11 mouse cellular contexts compared by ENCODE assay signal in genomic region chr1:135581001-135581400, GRCm38 (mm10). TPM values are rescaled to one million over a fixed set of nuclear protein-coding genes. Genes with fewer than 3 reads are reported as not detected.
A peak's percentile ranks its signal among the peaks of the same experiment; 100 is the strongest.
DNase-seq lines count a peak whose midpoint lies in the region; ATAC-seq and TF ChIP-seq lines count a peak whose summit lies in the region.
"Had no signal": no experiment of that assay in that cellular context is flagged by ENCODE, and none has a peak within 500 bp of the region (broad histone marks: within the 10 kb centered on the region; RNA-seq: fewer than 3 reads in every experiment).

No protein-coding gene starts in this region.

- no peak for ATAC-seq in hindbrain, embryonic 11.5 days (ENCODE audit: low FRiP score)
- no peak for ATAC-seq in midbrain, embryonic 13.5 days

- H3K9me3 ChIP-seq in hindbrain, embryonic 11.5 days (ENCODE audit: control insufficient read depth, low read length): no peaks in the 10 kb centered on the region
- no peaks in the 10 kb centered on the region for H3K9me3 ChIP-seq in midbrain, embryonic 13.5 days
- H3K9me3 ChIP-seq: heart, embryonic 13.5 days had no signal

- no peaks in the 10 kb centered on the region for H3K27me3 ChIP-seq in hindbrain, embryonic 11.5 days (ENCODE audit: control insufficient read depth, insufficient read depth, low read length)
- no peaks in the 10 kb centered on the region for H3K27me3 ChIP-seq in midbrain, embryonic 13.5 days
- H3K27me3 ChIP-seq: heart, embryonic 13.5 days had no signal

- no peak for TF ChIP-seq POLR2A in cortical plate, adult 2 months (IDR thresholded peaks at IDR 0.05; ENCODE audit: extremely low read depth, insufficient read depth, low read length)

- no peaks in the 10 kb centered on the region for H3K36me3 ChIP-seq in hindbrain, embryonic 11.5 days (ENCODE audit: control insufficient read depth, insufficient read depth, low read length)
- H3K36me3 ChIP-seq in midbrain, embryonic 13.5 days: no peaks in the 10 kb centered on the region
- H3K36me3 ChIP-seq: heart, embryonic 13.5 days had no signal

- peak overlapping the region; percentile 19 for H3K4me2 ChIP-seq in hindbrain, embryonic 11.5 days (replicated peaks; ENCODE audit: low read depth, low read length)
- H3K4me2 ChIP-seq in midbrain, embryonic 13.5 days (replicated peaks): peak overlapping the region; percentile 80
- H3K4me2 ChIP-seq: heart, embryonic 13.5 days had no signal

- peak; percentile 58 for DNase-seq in MN1 (ENCODE audit: low spot score)
- peak; percentile 37 for DNase-seq in hindbrain, embryonic 11.5 days (ENCODE audit: low spot score)
- no peak for DNase-seq in B cell, adult 2 months
- DNase-seq in adrenal gland, adult 8-10 months: no peak
- no peak for DNase-seq in urinary bladder, postnatal 36 days (ENCODE audit: low spot score in 2 of 2)
- DNase-seq: kidney, postnatal 4 days; lung, adult 2 months; thymus, postnatal 36 days had no signal

- no peak for TF ChIP-seq CTCF in cortical plate, adult 2 months (IDR thresholded peaks at IDR 0.05; ENCODE audit: extremely low read depth, insufficient read depth, low read length)

- H3K4me3 ChIP-seq in cortical plate, adult 2 months (ENCODE audit: insufficient read depth, low read length): peak overlapping the region; percentile 30; the same call in 1 of the 2 replicates
- no peak overlapping the region for H3K4me3 ChIP-seq in hindbrain, embryonic 11.5 days (ENCODE audit: low read depth, low read length)
- peak overlapping the region; percentile 73 for H3K4me3 ChIP-seq in midbrain, embryonic 13.5 days (replicated peaks)
- H3K4me3 ChIP-seq: heart, embryonic 13.5 days had no signal

- peaks cover 16% of the 10 kb centered on the region for H3K4me1 ChIP-seq in cortical plate, adult 2 months (ENCODE audit: control insufficient read depth, insufficient read depth, low read length)
- peaks cover 31% of the 10 kb centered on the region for H3K4me1 ChIP-seq in hindbrain, embryonic 11.5 days (replicated peaks; ENCODE audit: control insufficient read depth, insufficient read depth, low read length)
- H3K4me1 ChIP-seq in midbrain, embryonic 13.5 days (replicated peaks): peaks cover 76% of the 10 kb centered on the region

- no peak overlapping the region for H3K27ac ChIP-seq in cortical plate, adult 2 months (ENCODE audit: insufficient read depth, low read length)
- 0 out of 2 replicates have a peak overlapping the region, but pooled peaks have one; percentile 10 for H3K27ac ChIP-seq in hindbrain, embryonic 11.5 days (ENCODE audit: low read depth, low read length)
- 0 out of 2 replicates have a peak overlapping the region, but pooled peaks have one; percentile 10 for H3K27ac ChIP-seq in midbrain, embryonic 13.5 days
- H3K27ac ChIP-seq: heart, embryonic 13.5 days had no signal

- 23% methylated on average over 7 of the region's 8 CpGs for WGBS in hindbrain, embryonic 11.5 days
- 11% methylated on average over 8 of the region's 8 CpGs for WGBS in midbrain, embryonic 13.5 days

- no peak overlapping the region for H3K9ac ChIP-seq in hindbrain, embryonic 11.5 days (ENCODE audit: low read depth, low read length)
- peak overlapping the region; percentile 48 for H3K9ac ChIP-seq in midbrain, embryonic 13.5 days (replicated peaks)
- H3K9ac ChIP-seq: heart, embryonic 13.5 days had no signal

RNA-seq across cellular contexts. Expression of gene Nav1, which starts 26.1 kb away (rescaled TPM):
- polyA plus RNA-seq in cortical plate, adult 2 months (2012; rRNA removed): 35.8 and 38.8 TPM in 2 replicates
- polyA plus RNA-seq in hindbrain, embryonic 11.5 days (2014; fragmentation: Nextera tagmentation; extraction: Ambion mirVana): 16.9 and 21.0 TPM in 2 replicates
- 38.0 and 38.1 TPM in 2 replicates for polyA plus RNA-seq in midbrain, embryonic 13.5 days (2015; fragmentation: Nextera tagmentation; extraction: Ambion mirVana)
- total RNA-seq in adrenal gland, adult 8-10 months (2022): 10 to 100 TPM; 15.2 to 26.9 (median 22.8) TPM

Comparison
In these comparisons a context has a peak if more than half of its experiments do, and no peak if none do; other contexts are left out.
1. DNase-seq: peak in MN1 (single experiment) and hindbrain, embryonic 11.5 days (single experiment); none in B cell, adult 2 months (0 of 2), adrenal gland, adult 8-10 months (single experiment) and urinary bladder, postnatal 36 days (0 of 2).